9 mouse cellular contexts compared by ENCODE assay signal in the genomic region with DNA sequence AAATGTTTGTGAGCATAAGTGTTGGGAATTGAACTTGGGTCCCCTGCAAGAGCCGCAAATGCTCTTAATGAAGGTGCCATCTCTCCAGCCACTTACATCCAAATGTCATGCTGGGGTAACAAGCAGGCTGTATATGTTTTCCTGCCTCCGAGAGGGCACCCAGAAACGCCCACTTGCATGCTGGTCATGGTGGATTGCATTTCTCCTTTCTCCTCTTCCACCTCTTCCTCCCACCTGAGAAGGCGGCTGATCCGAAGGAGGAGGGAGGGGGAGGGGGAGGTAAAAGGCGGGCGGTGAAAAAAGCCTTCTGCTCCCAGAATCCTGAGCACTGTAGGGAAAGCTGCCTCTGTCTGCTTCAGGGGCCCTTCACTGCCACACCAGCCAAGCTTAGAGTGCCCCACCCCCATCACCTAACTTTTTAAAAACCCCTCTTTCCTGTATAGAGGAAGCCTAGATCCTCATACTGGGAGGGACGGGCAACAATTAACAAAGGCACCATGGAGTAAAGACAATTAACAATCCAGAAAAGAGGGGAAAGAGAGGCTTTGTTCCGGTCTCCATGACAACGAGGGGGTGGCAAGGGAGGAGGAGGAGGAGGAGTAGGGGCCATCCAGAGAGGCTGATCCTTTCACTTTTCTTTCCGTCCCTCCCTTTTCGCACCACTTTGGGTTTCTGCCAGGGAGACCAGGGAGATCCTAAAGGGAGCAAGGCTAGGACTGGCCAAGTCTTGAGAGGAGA. TPM values are rescaled to one million over a fixed set of nuclear protein-coding genes. Genes with fewer than 3 reads are reported as not detected.
DNase-seq lines count a peak whose midpoint lies in the region; ATAC-seq and TF ChIP-seq lines count a peak whose summit lies in the region.
"Had no signal": no experiment of that assay in that cellular context is flagged by ENCODE, and none has a peak within 500 bp of the region (broad histone marks: within the 10 kb centered on the region; RNA-seq: fewer than 3 reads in every experiment).

No protein-coding gene starts in this region.

- peak overlapping the region; percentile 41 for H3K9ac ChIP-seq in forebrain, embryonic 13.5 days
- no peak overlapping the region; the same call in 1 of the 2 replicates for H3K9ac ChIP-seq in hindbrain, postnatal 0 days (replicated peaks; ENCODE audit: low read length)
- H3K9ac ChIP-seq in midbrain, embryonic 15.5 days: no peak overlapping the region

- H3K9me3 ChIP-seq in forebrain, embryonic 13.5 days (replicated peaks): peaks cover 13% of the 10 kb centered on the region
- no peaks in the 10 kb centered on the region; the same call in 1 of the 2 replicates for H3K9me3 ChIP-seq in hindbrain, postnatal 0 days (ENCODE audit: low read length)
- H3K9me3 ChIP-seq in midbrain, embryonic 15.5 days: no peaks in the 10 kb centered on the region

- peak overlapping the region; percentile 53 for H3K4me2 ChIP-seq in forebrain, embryonic 13.5 days
- H3K4me2 ChIP-seq in hindbrain, postnatal 0 days (ENCODE audit: low read depth, low read length): peak overlapping the region; percentile 48
- H3K4me2 ChIP-seq in midbrain, embryonic 15.5 days: peak overlapping the region; percentile 40

- peak overlapping the region; percentile 74 for H3K27ac ChIP-seq in forebrain, embryonic 13.5 days
- H3K27ac ChIP-seq in hindbrain, postnatal 0 days: peak overlapping the region; percentile 34; the same call in 1 of the 2 replicates
- peak overlapping the region; percentile 63 for H3K27ac ChIP-seq in midbrain, embryonic 15.5 days

- no peak for TF ChIP-seq CTCF in hindbrain, postnatal 0 days (IDR thresholded peaks at IDR 0.05; ENCODE audit: low read depth)

- peak; percentile 48 to 65 for DNase-seq in lung, adult 18-20 months
- DNase-seq in lung, postnatal 36 days: no peak
- peak; percentile 74 for DNase-seq in hindbrain, postnatal 0 days (ENCODE audit: low spot score)
- peak; percentile 23 to 35 for DNase-seq in left cerebral cortex, postnatal 14 days (ENCODE audit: low spot score in 2 of 2)
- DNase-seq in testis, postnatal 14 days (ENCODE audit: low spot score): peak; percentile 49
- no peak for DNase-seq in B cell, adult 2 months

- intact Hi-C loops in left cerebral cortex, postnatal 14 days (cut with DNase I): no loop called here

- peak; percentile 89 for ATAC-seq in forebrain, embryonic 13.5 days
- ATAC-seq in hindbrain, postnatal 0 days: peak; percentile 88
- peak; percentile 82 for ATAC-seq in midbrain, embryonic 15.5 days (replicated peaks)

- H3K4me3 ChIP-seq in forebrain, embryonic 13.5 days: peak overlapping the region; percentile 22
- H3K4me3 ChIP-seq in hindbrain, postnatal 0 days (ENCODE audit: low read length): peak overlapping the region; percentile 2
- H3K4me3 ChIP-seq in midbrain, embryonic 15.5 days: 0 out of 2 replicates have a peak overlapping the region, but pooled peaks have one; percentile 1
- H3K4me3 ChIP-seq: megakaryocyte, embryonic 14.5 days had no signal

- H3K36me3 ChIP-seq in forebrain, embryonic 13.5 days (ENCODE audit: poor library complexity, severe bottlenecking): no peaks in the 10 kb centered on the region
- H3K36me3 ChIP-seq in hindbrain, postnatal 0 days (ENCODE audit: insufficient read depth, low read length): no peaks in the 10 kb centered on the region
- no peaks in the 10 kb centered on the region for H3K36me3 ChIP-seq in midbrain, embryonic 15.5 days (replicated peaks)

- peaks cover 31% of the 10 kb centered on the region for H3K4me1 ChIP-seq in forebrain, embryonic 13.5 days
- H3K4me1 ChIP-seq in hindbrain, postnatal 0 days (ENCODE audit: insufficient read depth, low read length): peaks cover 5% of the 10 kb centered on the region; the same call in 1 of the 2 replicates
- H3K4me1 ChIP-seq in midbrain, embryonic 15.5 days: peaks cover 22% of the 10 kb centered on the region
- H3K4me1 ChIP-seq: megakaryocyte, embryonic 14.5 days had no signal

- 3% methylated on average over 11 of the region's 12 CpGs for WGBS in forebrain, embryonic 13.5 days
- 7% methylated on average over 11 of the region's 12 CpGs for WGBS in hindbrain, postnatal 0 days
- WGBS in midbrain, embryonic 15.5 days: 5% methylated on average over 11 of the region's 12 CpGs

- H3K27me3 ChIP-seq in forebrain, embryonic 13.5 days: no peaks in the 10 kb centered on the region
- no peaks in the 10 kb centered on the region for H3K27me3 ChIP-seq in hindbrain, postnatal 0 days (ENCODE audit: insufficient read depth, low read length)
- no peaks in the 10 kb centered on the region for H3K27me3 ChIP-seq in midbrain, embryonic 15.5 days (replicated peaks)

RNA-seq across cellular contexts. Expression of a gene that starts 10.0 kb away (rescaled TPM):
- 5.8 and 6.8 TPM in 2 replicates for polyA plus RNA-seq in forebrain, embryonic 13.5 days (2015; fragmentation: Nextera tagmentation; extraction: Ambion mirVana)
- 13.1 and 16.8 TPM in 2 replicates for total RNA-seq in hindbrain, postnatal 0 days (2014; rRNA removed)
- polyA plus RNA-seq in hindbrain, postnatal 0 days (2015; fragmentation: Nextera tagmentation; extraction: Ambion mirVana): 2.9 and 3.3 TPM in 2 replicates
- total RNA-seq in left cerebral cortex, postnatal 14 days (2021): 1 to 10 TPM; 6.5 to 9.9 TPM
- 6.5 and 7.4 TPM in 2 replicates for polyA plus RNA-seq in midbrain, embryonic 15.5 days (2015; fragmentation: Nextera tagmentation; extraction: Ambion mirVana)

Comparison
In these comparisons a context has a peak if more than half of its experiments do, and no peak if none do; other contexts are left out.
1. DNase-seq: peak in lung, adult 18-20 months (2 of 2), hindbrain, postnatal 0 days (single experiment), left cerebral cortex, postnatal 14 days (2 of 2) and testis, postnatal 14 days (single experiment); none in lung, postnatal 36 days (single experiment) and B cell, adult 2 months (0 of 2).
2. Peak in every context shown above with its lines, with median percentiles within 50 percentile points of each other: ATAC-seq, H3K27ac ChIP-seq, H3K4me2 ChIP-seq and H3K4me3 ChIP-seq.